Mouse (Mus musculus) megakaryocyte, embryonic 14.5 days (primary cell): ENCODE results near the gene Zfand3.

Source experiments
- FLI1 ChIP-seq: IDR thresholded peaks from 2 replicates; pipeline ENCODE4 v1.6.1; 2012; ENCODE audit warnings: low read length, inconsistent platforms, mixed read lengths
- GATA1 ChIP-seq: IDR thresholded peaks from 3 replicates; pipeline ENCODE4 v1.6.1; 2012; ENCODE audit warnings: mixed read lengths, low read length, inconsistent platforms, borderline replicate concordance

DNA sequence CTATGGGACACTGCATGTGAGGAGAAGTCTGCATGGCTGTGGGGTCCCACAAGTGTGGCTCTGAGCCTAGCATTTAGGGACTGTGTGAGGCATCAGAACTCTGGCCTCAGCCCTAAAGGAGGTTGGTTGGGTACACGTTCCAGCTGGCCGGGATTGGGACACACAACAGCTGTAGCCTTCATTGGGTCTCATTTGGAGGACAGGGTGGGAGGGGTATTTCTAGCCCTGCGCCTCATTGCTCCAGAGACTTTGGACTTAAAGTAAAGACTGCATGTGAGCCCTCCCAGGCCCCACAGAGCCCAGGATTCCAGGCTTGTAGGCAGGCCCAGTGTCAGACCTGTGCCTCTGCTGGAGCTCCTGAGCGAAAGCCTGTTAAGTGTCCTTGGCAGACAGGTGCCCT lies 225.9 kb downstream of the Zfand3 start:
- TF ChIP-seq GATA1, result no peak
- no peak for TF ChIP-seq FLI1
